Mouse (Mus musculus): ENCODE measurements around the gene Rab26. TPM values are rescaled to one million over a fixed set of nuclear protein-coding genes. Genes with fewer than 3 reads are reported as not detected.

Rab26 gene
- total RNA-seq, 4 experiments from 2014 or later: 63.4 to 66.7 (median 65.6) TPM

- DNase-seq (ENCODE audit: low spot score in 2 of 2): no peak
Observed at GRCm38 (mm10) chr17:24479431-24479830, 54.6 kb downstream of the Rab26 start.

DNA sequence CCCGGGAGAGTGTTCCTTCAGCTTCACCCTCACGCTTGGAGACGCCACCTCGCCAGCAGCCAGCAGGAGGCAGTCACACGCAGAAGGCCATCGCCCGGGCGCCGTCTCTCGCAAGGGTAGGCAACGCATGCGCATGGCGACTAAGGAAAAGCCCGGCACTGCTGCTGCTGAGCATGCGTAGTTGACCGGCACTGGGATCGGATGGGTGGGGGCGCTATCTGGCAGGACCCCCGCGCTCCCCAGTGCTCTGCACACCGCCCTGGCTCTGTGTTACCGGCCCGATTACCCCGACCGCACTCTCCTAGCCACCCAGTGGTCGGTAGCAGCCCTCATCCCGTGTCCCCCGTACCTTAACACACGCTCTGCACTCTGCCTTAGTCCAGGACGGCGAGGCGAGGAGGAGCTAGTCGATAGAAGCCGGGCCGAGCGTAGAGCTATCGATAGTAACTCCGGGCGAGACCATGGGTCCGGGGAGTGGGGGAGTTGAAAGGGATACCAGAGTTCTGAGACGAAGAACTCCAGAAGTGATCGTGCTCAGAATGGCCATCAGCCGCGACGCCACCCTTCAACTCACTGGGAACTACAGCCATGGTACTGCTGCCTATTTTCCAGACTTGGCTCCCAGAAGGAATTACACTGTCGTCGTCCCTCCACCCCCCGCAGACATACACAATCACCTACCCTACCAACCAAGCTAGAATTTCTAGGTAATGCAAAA is 55.2 kb downstream of the Rab26 start, which contains the start of gene Mlst8:
Gene Mlst8, minus strand, starts transcription at position 416 of the 718 bp plus-strand sequence.
- peak; percentile 95 to 98 for DNase-seq (ENCODE audit: low spot score in 2 of 2)

DNA sequence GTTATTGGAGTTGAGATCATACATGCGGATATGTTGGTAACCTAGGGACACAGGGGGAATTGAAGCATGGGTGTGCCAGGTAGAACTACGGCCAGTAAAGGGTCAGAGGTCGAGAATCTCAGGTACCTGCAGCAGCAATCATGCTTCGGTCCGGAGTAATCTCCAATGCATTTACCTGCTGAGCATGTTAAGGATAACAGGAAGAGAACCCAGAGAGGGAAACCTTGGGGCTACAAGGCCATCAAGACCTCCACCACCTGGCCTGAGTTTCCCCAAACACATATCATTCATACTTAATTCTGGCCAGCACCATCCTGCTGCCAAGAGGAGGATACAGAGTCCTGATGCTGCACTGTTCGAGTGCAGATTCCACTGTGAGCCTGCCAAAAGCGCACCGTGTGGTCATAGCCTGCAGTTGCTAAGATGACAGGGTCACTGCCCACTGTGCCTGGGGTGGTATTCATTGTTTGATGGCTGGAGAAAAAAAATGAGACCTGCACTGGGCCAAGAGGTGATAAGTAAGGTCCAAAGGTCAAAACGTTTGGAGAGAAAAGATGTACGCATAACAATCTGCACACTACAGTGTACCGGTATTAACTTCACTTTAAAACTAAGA is 55.9 kb downstream of the Rab26 start:
- DNase-seq (ENCODE audit: low spot score in 2 of 2): no peak

Other genes with a start within 250 kb of the Rab26 start
- gene Abca17, start 183.1 kb downstream of the Rab26 start, total RNA-seq (2022): 1 to 10 TPM in 1 of 4 experiments, under 1 TPM in 3; 0.49 to 1.1 (median 0.75) TPM
- gene Abca3, start 182.3 kb downstream of the Rab26 start, total RNA-seq (2022): 10 to 100 TPM; 63.7 to 69.3 (median 67.1) TPM
- gene Rnps1, start 119.6 kb downstream of the Rab26 start, total RNA-seq (2022): 100 to 1,000 TPM; 122 to 134 (median 134) TPM
- gene Eci1, start 107.6 kb downstream of the Rab26 start, total RNA-seq (2022): 10 to 100 TPM; 23.1 to 33.9 (median 27.9) TPM
- gene Dnase1l2, start 91.1 kb downstream of the Rab26 start, total RNA-seq (2022): 10 to 100 TPM in 1 of 4 experiments, 1 to 10 TPM in 3; 5.8 to 12.1 (median 8.2) TPM
- 10 to 100 TPM; 31.0 to 44.2 (median 38.4) TPM for gene E4f1, start 63.9 kb downstream of the Rab26 start, total RNA-seq (2022)
- 10 to 100 TPM; 54.8 to 62.3 (median 57.7) TPM for gene Pgp, start 63.8 kb downstream of the Rab26 start, total RNA-seq (2022)
- gene Bricd5, start 60.3 kb downstream of the Rab26 start, total RNA-seq (2022): 1 to 10 TPM in 2 of 4 experiments, under 1 TPM in 2; 0.90 to 2.0 (median 1.4) TPM
- 10 to 100 TPM; 39.7 to 43.9 (median 41.9) TPM for gene Mlst8, start 55.1 kb downstream of the Rab26 start, total RNA-seq (2022)
- 100 to 1,000 TPM; 134 to 172 (median 153) TPM for gene Caskin1, start 45.6 kb downstream of the Rab26 start, total RNA-seq (2022)
- gene Traf7, start 6.3 kb downstream of the Rab26 start, total RNA-seq (2022): 100 to 1,000 TPM in 2 of 4 experiments, 10 to 100 TPM in 2; 82.9 to 106 (median 97.4) TPM
- gene Pkd1, start 15.6 kb upstream of the Rab26 start, total RNA-seq (2022): 100 to 1,000 TPM in 1 of 4 experiments, 10 to 100 TPM in 3; 72.1 to 120 (median 88.4) TPM
- gene Tsc2, start 98.4 kb upstream of the Rab26 start, total RNA-seq (2022): 100 to 1,000 TPM; 149 to 212 (median 191) TPM
- 1 to 10 TPM; 6.5 to 9.1 (median 7.6) TPM for gene Nthl1, start 98.5 kb upstream of the Rab26 start, total RNA-seq (2022)
- gene Slc9a3r2, start 116.1 kb upstream of the Rab26 start, total RNA-seq (2022): 10 to 100 TPM; 41.9 to 48.7 (median 44.1) TPM
- 1 to 10 TPM in 3 of 4 experiments, not detected in 1; 1.1 to 2.6 (median 2.5) TPM for gene Npw, start 124.2 kb upstream of the Rab26 start, total RNA-seq (2022)
- 10 to 100 TPM; 36.8 to 41.6 (median 38.2) TPM for gene Zfp598, start 135.5 kb upstream of the Rab26 start, total RNA-seq (2022)
- gene Syngr3, start 155.7 kb upstream of the Rab26 start, total RNA-seq (2022): 100 to 1,000 TPM; 137 to 165 (median 150) TPM
- 10 to 100 TPM; 17.9 to 23.4 (median 21.1) TPM for gene Gfer, start 161.9 kb upstream of the Rab26 start, total RNA-seq (2022)
- 1 to 10 TPM; 2.0 to 4.3 (median 3.4) TPM for gene Noxo1, start 162.0 kb upstream of the Rab26 start, total RNA-seq (2022)
- 10 to 100 TPM; 24.2 to 32.3 (median 27.8) TPM for gene Tbl3, start 173.4 kb upstream of the Rab26 start, total RNA-seq (2022)
- gene Rnf151, start 183.9 kb upstream of the Rab26 start, total RNA-seq (2022): under 1 TPM in 2 of 4 experiments, not detected in 2; 0.36 to 0.47 TPM
- gene Rps2, start 183.9 kb upstream of the Rab26 start, total RNA-seq (2022): 100 to 1,000 TPM; 282 to 365 (median 323) TPM
- gene Ndufb10, start 190.3 kb upstream of the Rab26 start, total RNA-seq (2022): 100 to 1,000 TPM; 214 to 227 (median 222) TPM
- under 1 TPM; 0.23 to 0.77 (median 0.54) TPM for gene Rpl3l, start 193.6 kb upstream of the Rab26 start, total RNA-seq (2022)
- gene Msrb1, start 202.4 kb upstream of the Rab26 start, total RNA-seq (2022): 10 to 100 TPM; 41.1 to 50.5 (median 47.2) TPM
- under 1 TPM in 1 of 4 experiments, not detected in 3; 0.23 TPM for gene Hs3st6, start 218.8 kb upstream of the Rab26 start, total RNA-seq (2022)

Measured in layer of hippocampus, adult 8-10 months (tissue).